Mouse (Mus musculus): ENCODE results near the gene Gm17079. TPM values are rescaled to one million over a fixed set of nuclear protein-coding genes. Genes with fewer than 3 reads are reported as not detected.

The Gm17079 gene
- polyA plus RNA-seq, 1 experiment = not detected

GRCm38 (mm10) chr14:51677269-51677668 is 18.0 kb downstream of the Gm17079 start:
- WGBS = 89% methylated on average over 5 of the region's 5 CpGs

More at GRCm38 (mm10) chr14:51677269-51677668, 18.0 kb downstream of the Gm17079 start:
- Histone ChIP-seq H3K4me1 (ENCODE audit: control insufficient read depth, insufficient read depth, low read length) (no peaks in the 10 kb centered on the region), H3K27ac (ENCODE audit: insufficient read depth, low read depth, low read length) (no peak overlapping the region), H3K4me3 (ENCODE audit: insufficient read depth, low read depth, low read length) (no peak overlapping the region), H3K36me3 (ENCODE audit: control insufficient read depth, insufficient read depth, low read length) (no peaks in the 10 kb centered on the region), H3K27me3 (replicated peaks; ENCODE audit: control insufficient read depth, insufficient read depth, low read length) (no peaks in the 10 kb centered on the region)
- no peak for DNase-seq
- TF ChIP-seq POLR2A (IDR thresholded peaks at IDR 0.05; ENCODE audit: low read depth, low read length) (no peak), CTCF (conservative IDR thresholded peaks at IDR 0.05; ENCODE audit: insufficient read depth, insufficient read length, low read depth, low read length) (no peak)

Other genes starting within 250 kb of the Gm17079 start
- gene Vmn2r89, start 243.6 kb downstream of the Gm17079 start, polyA plus RNA-seq (2012; rRNA removed) = not detected in 2 replicates
- gene Gm5622, start 142.7 kb downstream of the Gm17079 start, polyA plus RNA-seq (2012; rRNA removed) = not detected in 2 replicates
- gene Gm17175, start 121.4 kb downstream of the Gm17079 start, polyA plus RNA-seq (2012; rRNA removed) = not detected in 2 replicates
- gene Gm17174, start 103.3 kb downstream of the Gm17079 start, polyA plus RNA-seq (2012; rRNA removed) = not detected in 2 replicates
- not detected in 2 replicates for gene Gm17078, start 84.2 kb downstream of the Gm17079 start, polyA plus RNA-seq (2012; rRNA removed)
- not detected in 2 replicates for gene Gm4181, start 59.8 kb downstream of the Gm17079 start, polyA plus RNA-seq (2012; rRNA removed)
- not detected in 2 replicates for gene Gm5800, start 21.7 kb upstream of the Gm17079 start, polyA plus RNA-seq (2012; rRNA removed)
- gene Ang4, start 78.1 kb upstream of the Gm17079 start, polyA plus RNA-seq (2012; rRNA removed) = not detected in 2 replicates
- gene AY358078, start 104.6 kb upstream of the Gm17079 start, polyA plus RNA-seq (2012; rRNA removed) = not detected in 2 replicates
- not detected in 2 replicates for gene Ear6, start 158.2 kb upstream of the Gm17079 start, polyA plus RNA-seq (2012; rRNA removed)
- gene Mettl17, start 189.4 kb upstream of the Gm17079 start, polyA plus RNA-seq (2012; rRNA removed) = 24.0 and 27.6 TPM in 2 replicates
- 0.45 and 0.52 TPM in 2 replicates for gene Slc39a2, start 197.4 kb upstream of the Gm17079 start, polyA plus RNA-seq (2012; rRNA removed)
- gene Ndrg2, start 218.7 kb upstream of the Gm17079 start, polyA plus RNA-seq (2012; rRNA removed) = 220 and 235 TPM in 2 replicates
- gene Tppp2, start 223.0 kb upstream of the Gm17079 start, polyA plus RNA-seq (2012; rRNA removed) = not detected in 2 replicates
- not detected in 2 replicates for gene Rnase13, start 227.3 kb upstream of the Gm17079 start, polyA plus RNA-seq (2012; rRNA removed)